Mouse (Mus musculus) left cerebral cortex, postnatal 25 days (tissue): ENCODE results near the gene Casq1. TPM values are rescaled to one million over a fixed set of nuclear protein-coding genes. Genes with fewer than 3 reads are reported as not detected.
A peak's percentile ranks its signal among the peaks of the same experiment; 100 is the strongest.

Experiments
- DNase-seq, 2 experiments: peaks; one replicate each; pipeline ENCODE4 v3.0.0; 2022; ENCODE audit warnings: low spot score in 2 of 2, mixed read lengths in 1 of 2
- intact Hi-C: fragments of 180-260 bp; cut with DNase I; formaldehyde crosslinking; loops from one replicate; pipeline ENCODE4 v1.15.1; 2025
- total RNA-seq, 2 experiments: library from RNA; stranded (reverse); gene quantifications; 2 replicates each; pipeline ENCODE4 v1.2.3; 2021

Casq1 gene
- total RNA-seq, 2 experiments from 2014 or later: 0.34 TPM; not detected in 1

- intact Hi-C loops: loop anchor here (2.0 kb wide), 2 partner anchors 74 to 104 kb away; no protein-coding TSS in a partner anchor
- peak in 1 of 2 experiments; percentile 64 for DNase-seq
These were observed 12.5 kb downstream of the Casq1 start for GRCm38 (mm10) chr1:172207111-172207584.

GRCm38 (mm10) chr1:172206141-172206917 is 13.3 kb downstream of the Casq1 start, which contains the start of gene Pea15a:
TSS of gene Pea15a (minus strand) at chr1:172206804.
- DNase-seq: peak; percentile 83 to 87
- intact Hi-C loops: loop anchor here (2.0 kb wide), 2 partner anchors 74 to 104 kb away; no protein-coding TSS in a partner anchor

- DNase-seq: peak in 1 of 2 experiments; percentile 69
- intact Hi-C loops: loop anchor here (2.0 kb wide), 2 partner anchors 75 to 105 kb away; no protein-coding TSS in a partner anchor
These were observed 14.0 kb downstream of the Casq1 start for GRCm38 (mm10) chr1:172205741-172206087.

- intact Hi-C loops: no loop called here
- peak in 1 of 2 experiments; percentile 25 for DNase-seq
These were observed 14.6 kb downstream of the Casq1 start for GRCm38 (mm10) chr1:172204814-172205740.

GRCm38 (mm10) chr1:172204033-172204813 is 15.4 kb downstream of the Casq1 start:
- no peak for DNase-seq
- intact Hi-C loops: no loop called here

GRCm38 (mm10) chr1:172203566-172203965 is 16.1 kb downstream of the Casq1 start:
- intact Hi-C loops: no loop called here
- no peak for DNase-seq

GRCm38 (mm10) chr1:172202894-172203522 is 16.7 kb downstream of the Casq1 start:
- intact Hi-C loops: no loop called here
- DNase-seq: peak in 1 of 2 experiments; percentile 19

- intact Hi-C loops: no loop called here
- no peak for DNase-seq
These were observed 17.4 kb downstream of the Casq1 start for GRCm38 (mm10) chr1:172201967-172202880.

GRCm38 (mm10) chr1:172200871-172201447 is 18.7 kb downstream of the Casq1 start:
- intact Hi-C loops: no loop called here
- peak; percentile 76 to 87 for DNase-seq

GRCm38 (mm10) chr1:172200161-172200560 is 19.5 kb downstream of the Casq1 start:
- intact Hi-C loops: no loop called here
- DNase-seq: no peak

GRCm38 (mm10) chr1:172198996-172199395 is 20.7 kb downstream of the Casq1 start:
- intact Hi-C loops: no loop called here
- no peak for DNase-seq

- intact Hi-C loops: no loop called here
- DNase-seq: no peak
These were observed 21.4 kb downstream of the Casq1 start for GRCm38 (mm10) chr1:172198316-172198715.

- no peak for DNase-seq
- intact Hi-C loops: no loop called here
These were observed 21.8 kb downstream of the Casq1 start for GRCm38 (mm10) chr1:172197851-172198250.

GRCm38 (mm10) chr1:172197146-172197545 is 22.5 kb downstream of the Casq1 start:
- intact Hi-C loops: no loop called here
- DNase-seq: no peak

GRCm38 (mm10) chr1:172194435-172194834 is 25.2 kb downstream of the Casq1 start:
- no peak for DNase-seq
- intact Hi-C loops: no loop called here

GRCm38 (mm10) chr1:172192217-172192616 is 27.5 kb downstream of the Casq1 start:
- no peak for DNase-seq
- intact Hi-C loops: no loop called here

GRCm38 (mm10) chr1:172191578-172191977 is 28.1 kb downstream of the Casq1 start:
- DNase-seq: peak in 1 of 2 experiments; percentile 11
- intact Hi-C loops: no loop called here

- intact Hi-C loops: no loop called here
- no peak for DNase-seq
These were observed 30.8 kb downstream of the Casq1 start for GRCm38 (mm10) chr1:172188891-172189290.
